Mouse (Mus musculus) E14TG2a.4 (cell line): Measurements from ENCODE around the gene Depp1.

Experiments used
- CTCF ChIP-seq: conservative IDR thresholded peaks from 2 replicates; pipeline ENCODE4 v1.5.1; 2014; ENCODE audit warnings: low read length
- NANOG ChIP-seq: IDR thresholded peaks from 2 replicates; pipeline ENCODE4 v1.6.1; 2014; ENCODE audit warnings: borderline replicate concordance, low read length, mixed read lengths
- POU5F1 ChIP-seq: IDR thresholded peaks from 2 replicates; pipeline ENCODE4 v1.6.1; 2014; ENCODE audit warnings: low read length, borderline replicate concordance

- TF ChIP-seq CTCF (no peak), POU5F1 (no peak), NANOG (no peak)
Measured at GRCm38 (mm10) chr6:116666892-116667291, 16.5 kb downstream of the Depp1 start.
